Mouse (Mus musculus): ENCODE data around the gene Rarg.

The Rarg gene

GRCm38 (mm10) chr15:102257202-102258075, at the start of gene Rarg:
Gene Rarg (minus strand): TSS chr15:102257517.
- DNase-seq (ENCODE audit: low spot score in 2 of 2): peak in 1 of 2 experiments; percentile 68

- DNase-seq (ENCODE audit: low spot score in 2 of 2): no peak
Observed at GRCm38 (mm10) chr15:102302542-102302941, 45.2 kb upstream of the Rarg start.

DNA sequence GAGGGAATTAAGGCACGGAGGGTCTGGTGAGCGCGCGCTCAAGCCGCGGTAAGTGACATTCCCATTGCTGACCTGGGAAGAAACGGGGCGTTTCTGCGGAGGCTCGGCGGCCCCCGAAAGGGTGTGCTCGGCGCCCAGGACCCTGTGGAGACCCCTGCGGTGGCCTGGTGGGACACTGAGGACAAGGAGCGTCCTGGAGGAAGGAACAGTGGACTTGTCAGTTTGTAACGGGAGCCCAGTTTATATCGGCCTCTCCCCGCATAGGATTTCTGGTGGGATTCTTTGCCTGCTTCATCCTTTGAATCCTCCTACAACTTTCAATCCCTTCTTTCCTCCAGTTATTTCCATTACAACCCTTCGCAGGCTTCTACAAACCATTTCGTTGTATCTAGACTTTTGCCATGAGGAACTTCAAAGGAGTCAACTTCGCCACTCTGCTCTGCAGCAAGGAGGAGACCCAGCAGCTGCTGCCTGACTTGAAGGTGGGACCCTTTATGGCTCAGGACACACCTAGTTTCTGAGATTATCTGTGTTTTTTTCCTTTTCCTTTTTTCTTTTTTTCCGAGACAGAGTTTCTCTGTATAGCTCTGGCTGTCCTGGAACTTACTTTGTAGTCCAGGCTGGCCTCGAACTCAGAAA, 39.2 kb upstream of the Rarg start:
- DNase-seq (ENCODE audit: low spot score in 2 of 2): no peak

GRCm38 (mm10) chr15:102295633-102296367, 38.5 kb upstream of the Rarg start, which contains the start of gene Espl1:
Gene Espl1 (plus strand): TSS chr15:102296266.
- peak; percentile 89 to 92 for DNase-seq (ENCODE audit: low spot score in 2 of 2)

DNA sequence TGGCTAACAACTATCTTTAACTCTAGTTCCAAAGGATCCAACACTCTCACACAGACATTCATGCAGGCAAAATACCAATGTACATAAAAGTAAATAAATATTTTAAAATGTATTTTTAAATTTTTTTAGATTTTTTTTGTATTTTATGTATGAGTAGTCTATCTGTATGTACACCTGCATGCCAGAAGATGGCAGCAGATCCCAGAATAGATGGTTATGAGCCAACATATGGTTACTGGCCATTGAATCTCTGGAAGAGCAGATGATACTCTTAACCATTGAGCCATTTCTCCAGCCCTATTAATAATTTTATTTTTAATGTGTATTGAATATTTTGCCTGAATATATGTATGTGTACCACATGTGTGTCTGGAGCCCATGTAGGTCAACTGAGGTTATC, 30.1 kb upstream of the Rarg start:
- no peak for DNase-seq (ENCODE audit: low spot score in 2 of 2)

DNA sequence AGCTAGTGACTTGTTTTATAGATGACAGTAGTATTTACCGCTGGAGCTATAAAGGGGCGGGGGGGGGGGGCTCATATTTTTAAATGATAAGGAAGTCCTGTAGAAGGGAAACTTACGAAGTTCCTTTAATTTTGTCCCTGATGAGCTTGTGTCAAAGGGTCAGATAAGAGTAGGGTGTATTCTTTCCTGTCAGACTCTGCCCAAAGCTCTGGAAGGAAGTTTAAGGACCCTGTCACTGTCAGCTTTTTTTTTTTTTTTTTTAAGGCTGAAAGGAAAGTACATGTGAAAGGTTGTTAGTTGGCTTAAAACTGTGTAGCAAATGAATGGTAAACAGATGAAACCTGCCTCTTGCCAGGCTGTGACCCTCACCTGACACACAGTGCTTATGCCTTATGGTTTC, 26.3 kb upstream of the Rarg start:
- no peak for DNase-seq (ENCODE audit: low spot score in 2 of 2)

DNA sequence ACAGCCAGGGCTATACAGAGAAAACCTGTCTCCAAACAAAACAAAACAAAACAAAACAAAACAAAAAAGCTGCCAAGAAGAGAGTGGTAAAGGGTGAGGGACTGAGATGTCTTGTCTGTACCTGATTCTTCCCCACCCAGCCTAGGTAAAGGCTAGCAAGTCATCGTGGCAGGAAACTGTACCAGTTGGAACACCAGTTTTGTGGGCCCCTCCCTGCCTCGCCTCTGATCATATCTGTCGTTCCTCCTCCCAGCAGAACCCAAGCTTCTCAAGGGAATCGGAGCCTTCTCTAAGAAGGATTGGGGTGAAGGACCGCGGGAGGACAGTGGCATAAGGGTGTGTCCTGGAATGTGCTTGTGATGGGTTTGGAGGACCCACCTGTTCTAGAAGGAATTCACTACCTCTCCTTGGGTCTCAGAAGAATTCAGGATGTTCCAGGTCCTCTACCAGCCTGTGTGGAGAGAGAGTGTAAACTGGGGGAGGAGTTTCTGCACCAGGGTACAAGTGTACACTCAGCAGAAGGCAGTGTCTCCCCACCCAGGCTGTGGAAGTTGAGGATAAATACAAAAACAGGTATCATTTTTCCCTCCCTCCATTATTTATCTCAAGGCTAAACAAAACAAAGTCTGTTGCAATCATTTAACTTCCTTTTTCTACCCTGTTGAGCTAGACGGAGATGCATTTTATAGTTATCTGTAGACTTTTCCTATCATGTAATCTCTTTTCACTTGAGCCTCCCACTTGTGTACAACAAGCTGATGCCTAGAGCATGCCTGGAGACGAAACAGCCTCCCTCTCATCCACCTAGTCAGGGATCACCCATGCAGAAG, 25.4 kb upstream of the Rarg start:
- peak in 1 of 2 experiments; percentile 64 for DNase-seq (ENCODE audit: low spot score in 2 of 2)

GRCm38 (mm10) chr15:102280623-102281022, 23.3 kb upstream of the Rarg start:
- DNase-seq (ENCODE audit: low spot score in 2 of 2): peak in 1 of 2 experiments; percentile 16

GRCm38 (mm10) chr15:102279783-102280520, 22.6 kb upstream of the Rarg start:
- DNase-seq (ENCODE audit: low spot score in 2 of 2): peak in 1 of 2 experiments; percentile 31

DNA sequence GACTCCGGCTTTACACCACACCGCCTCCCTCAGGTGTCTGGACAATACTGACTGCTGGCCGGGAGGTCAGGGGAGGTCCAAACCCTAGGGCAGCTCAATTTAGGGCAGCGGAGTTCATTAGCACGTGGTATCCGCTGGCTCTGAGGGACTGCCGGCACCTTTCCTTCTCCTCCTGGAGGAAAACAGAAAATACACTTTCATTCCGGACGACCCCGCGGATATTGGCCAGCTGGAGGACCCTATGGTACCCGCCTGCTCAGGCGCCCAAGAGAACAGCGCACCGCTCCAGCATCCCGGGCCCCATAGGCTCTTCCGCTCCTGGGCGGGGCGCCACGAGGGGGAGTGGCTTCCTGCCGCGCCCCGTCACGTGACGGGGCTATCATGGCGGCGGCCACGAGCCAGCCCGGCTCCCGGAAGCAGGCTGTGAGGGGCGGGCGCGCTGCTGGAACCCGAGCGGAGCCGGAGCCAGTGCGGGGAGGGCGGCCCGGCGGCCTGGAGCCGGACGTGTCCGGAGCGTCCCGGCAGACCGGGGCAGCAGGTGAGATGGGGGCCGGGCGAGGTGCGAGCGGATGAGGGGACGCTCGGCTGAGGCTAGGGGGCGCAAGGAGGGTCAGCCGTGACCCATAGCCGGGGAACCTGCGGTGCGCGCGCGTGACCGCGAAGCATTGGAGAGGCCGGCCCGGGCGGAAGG, 21.9 kb upstream of the Rarg start, which contains the start of gene Mfsd5:
Gene Mfsd5, plus strand, starts transcription at position 363 of the 691 bp plus-strand sequence.
- DNase-seq (ENCODE audit: low spot score in 2 of 2): peak; percentile 80 to 81

- no peak for DNase-seq (ENCODE audit: low spot score in 2 of 2)
Observed at GRCm38 (mm10) chr15:102278726-102279091, 21.4 kb upstream of the Rarg start.

DNA sequence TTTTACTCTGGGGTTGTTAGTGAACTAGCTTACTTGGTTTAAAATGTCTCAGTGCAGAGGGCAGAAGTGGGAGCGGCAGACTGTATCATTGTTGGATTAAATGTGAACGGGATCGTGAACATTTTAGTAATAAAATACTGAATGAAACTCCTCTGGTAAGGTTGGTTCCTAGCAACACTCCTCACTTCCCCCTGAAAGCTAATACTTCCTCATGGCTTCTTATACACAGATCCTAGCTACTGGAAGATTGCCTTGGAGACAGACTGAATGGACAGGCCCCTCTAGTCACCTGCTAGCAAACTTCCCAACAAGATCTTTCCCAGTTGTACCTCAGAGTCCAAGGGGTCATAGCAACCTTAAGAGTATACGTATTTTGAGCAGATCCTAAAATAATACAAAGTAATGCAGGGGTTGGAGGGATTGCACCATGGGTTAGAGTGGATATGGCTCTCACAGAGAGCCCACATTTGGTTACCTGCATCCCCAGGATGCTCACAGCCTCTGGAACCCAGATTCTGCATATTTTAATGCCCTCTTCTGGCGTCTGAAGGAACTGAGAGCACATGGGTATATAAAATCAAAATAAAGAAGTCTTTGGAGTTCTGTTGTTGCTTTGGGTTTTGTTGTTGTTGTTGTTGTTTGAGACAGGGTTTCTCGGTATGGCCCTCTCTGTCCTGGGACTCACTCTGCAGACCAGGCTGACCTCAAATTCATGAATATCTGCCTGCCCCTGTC, 16.8 kb upstream of the Rarg start:
- no peak for DNase-seq (ENCODE audit: low spot score in 2 of 2)

DNA sequence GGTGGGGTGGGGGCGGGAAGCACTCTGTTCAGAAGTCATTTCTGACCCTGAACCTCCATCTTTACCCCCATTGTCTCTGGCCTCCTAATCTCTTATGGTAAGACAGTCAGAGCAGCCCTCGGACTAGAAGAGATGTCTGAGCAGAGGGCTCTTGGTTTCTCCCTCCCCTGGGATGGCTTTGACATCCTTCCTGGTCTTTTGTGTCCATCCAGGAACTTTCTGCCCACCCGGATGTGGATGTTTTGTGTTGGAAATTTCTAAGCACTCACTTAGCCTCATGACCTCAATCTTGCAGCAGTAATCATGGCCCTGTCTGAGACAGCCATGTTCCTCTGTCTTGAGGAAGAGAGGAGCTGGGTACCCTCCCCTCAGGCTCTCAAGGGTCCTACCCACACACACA, 14.1 kb upstream of the Rarg start:
- no peak for DNase-seq (ENCODE audit: low spot score in 2 of 2)

- no peak for DNase-seq (ENCODE audit: low spot score in 2 of 2)
Observed at GRCm38 (mm10) chr15:102270274-102270960, 13.1 kb upstream of the Rarg start, which contains the start of gene Gm9918. Gene Gm9918 (plus strand): TSS chr15:102270563.

- DNase-seq (ENCODE audit: low spot score in 2 of 2): no peak
Observed at GRCm38 (mm10) chr15:102265548-102265947, 8.2 kb upstream of the Rarg start.

DNA sequence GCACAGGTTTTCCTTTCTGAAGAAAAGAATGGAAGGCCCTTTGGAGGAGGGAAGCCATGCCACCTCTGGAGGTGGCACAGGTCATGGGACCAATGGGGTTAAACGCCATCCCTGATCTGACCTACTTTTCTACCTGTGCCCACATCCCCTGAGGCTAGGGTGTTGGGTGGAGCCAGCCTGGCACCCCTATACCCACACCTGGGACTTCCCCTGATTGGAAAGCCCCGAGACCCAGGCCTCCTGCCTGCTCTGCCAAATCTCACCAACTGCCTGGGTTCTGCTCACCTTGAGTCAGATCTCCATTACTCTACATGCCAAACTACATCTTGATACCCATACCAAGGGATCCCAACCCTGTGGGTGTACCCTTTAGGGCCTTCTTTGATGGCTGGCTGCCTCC, 5.7 kb upstream of the Rarg start:
- DNase-seq (ENCODE audit: low spot score in 2 of 2): no peak

GRCm38 (mm10) chr15:102262582-102262981, 5.3 kb upstream of the Rarg start:
- peak in 1 of 2 experiments; percentile 34 for DNase-seq (ENCODE audit: low spot score in 2 of 2)

DNA sequence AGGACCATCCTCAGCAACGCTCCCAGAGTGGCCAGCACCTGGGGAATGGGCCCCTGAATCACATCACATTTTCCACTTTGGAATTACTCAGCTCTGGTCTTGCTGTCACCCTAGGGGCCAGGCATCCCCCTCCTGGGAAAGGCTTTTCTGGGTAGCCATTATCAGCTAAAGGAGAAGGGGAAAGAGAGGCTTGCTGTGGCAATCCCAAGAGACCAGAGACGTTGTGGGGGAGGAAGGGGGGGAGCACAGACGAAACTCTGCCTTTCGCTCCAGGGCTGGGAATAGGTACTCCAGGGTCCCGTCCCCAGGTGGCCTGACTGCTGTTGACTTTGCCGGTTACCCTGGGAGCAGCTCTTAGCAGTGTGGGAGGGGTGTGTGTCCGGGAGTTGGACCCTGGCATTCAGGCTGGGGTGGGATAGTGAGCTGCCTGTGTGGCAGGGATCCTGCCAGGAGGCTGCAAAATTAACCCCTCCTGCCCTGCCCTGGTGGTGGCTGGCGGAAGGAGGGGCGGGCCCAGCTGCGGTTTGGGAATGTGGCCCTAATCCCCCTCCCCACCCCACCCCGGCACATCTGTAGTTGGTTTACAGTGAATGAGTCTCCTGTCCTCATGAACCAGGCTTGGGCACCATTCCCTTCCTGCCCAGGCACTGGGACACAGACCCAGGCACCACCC, 1.4 kb upstream of the Rarg start:
- no peak for DNase-seq (ENCODE audit: low spot score in 2 of 2)
